Mouse (Mus musculus): Measurements from ENCODE around the gene Mdm1. TPM values are rescaled to one million over a fixed set of nuclear protein-coding genes. Genes with fewer than 3 reads are reported as not detected.

Mdm1 gene
- polyA plus RNA-seq, 1 experiment from 2014 or later, result 3.9 TPM

Other genes starting within 250 kb of the Mdm1 start
- not detected in 2 replicates for gene Il22, start 63.1 kb downstream of the Mdm1 start, polyA plus RNA-seq (2015; fragmentation: Nextera tagmentation; extraction: Ambion mirVana)
- not detected in 2 replicates for gene Gm32717, start 99.0 kb downstream of the Mdm1 start, polyA plus RNA-seq (2015; fragmentation: Nextera tagmentation; extraction: Ambion mirVana)
- not detected in 2 replicates for gene Gm32802, start 116.9 kb downstream of the Mdm1 start, polyA plus RNA-seq (2015; fragmentation: Nextera tagmentation; extraction: Ambion mirVana)
- not detected in 2 replicates for gene Iltifb, start 153.2 kb downstream of the Mdm1 start, polyA plus RNA-seq (2015; fragmentation: Nextera tagmentation; extraction: Ambion mirVana)
- not detected in 2 replicates for gene Gm9040, start 185.2 kb downstream of the Mdm1 start, polyA plus RNA-seq (2015; fragmentation: Nextera tagmentation; extraction: Ambion mirVana)
- not detected in 2 replicates for gene Gm9044, start 190.6 kb downstream of the Mdm1 start, polyA plus RNA-seq (2015; fragmentation: Nextera tagmentation; extraction: Ambion mirVana)
- gene Gm9045, start 196.0 kb downstream of the Mdm1 start, polyA plus RNA-seq (2015; fragmentation: Nextera tagmentation; extraction: Ambion mirVana), result 0.09 TPM in 1 of 2 replicates, not detected in the other
- not detected in 2 replicates for gene Gm9046, start 201.4 kb downstream of the Mdm1 start, polyA plus RNA-seq (2015; fragmentation: Nextera tagmentation; extraction: Ambion mirVana)
- not detected in 2 replicates for gene Gm9048, start 206.9 kb downstream of the Mdm1 start, polyA plus RNA-seq (2015; fragmentation: Nextera tagmentation; extraction: Ambion mirVana)
- 0.09 TPM in 1 of 2 replicates, not detected in the other for gene Gm9049, start 212.3 kb downstream of the Mdm1 start, polyA plus RNA-seq (2015; fragmentation: Nextera tagmentation; extraction: Ambion mirVana)

All from intestine, postnatal 0 days (tissue).